Mouse (Mus musculus) spleen, embryonic (tissue): ENCODE measurements around the gene Syna.

Experiments
- CTCF ChIA-PET: fragments of 350-600 bp; sonication (Branson Sonifier 250); formaldehyde crosslinking; loops from one replicate; lab custom pipeline; 2022; lab: Charles Lee

Syna gene

GRCm38 (mm10) chr5:134560071-134560449 is at the start of gene Syna:
Gene Syna (minus strand): TSS chr5:134560171.
- CTCF ChIA-PET: no interaction called here

GRCm38 (mm10) chr5:134607121-134607520 is 47.1 kb upstream of the Syna start:
- CTCF ChIA-PET: interaction anchor here (1.0 to 2.2 kb wide), 2 partner anchors 10 to 24 kb away, joined by 5 to 9 read pairs; no protein-coding TSS in a partner anchor

DNA sequence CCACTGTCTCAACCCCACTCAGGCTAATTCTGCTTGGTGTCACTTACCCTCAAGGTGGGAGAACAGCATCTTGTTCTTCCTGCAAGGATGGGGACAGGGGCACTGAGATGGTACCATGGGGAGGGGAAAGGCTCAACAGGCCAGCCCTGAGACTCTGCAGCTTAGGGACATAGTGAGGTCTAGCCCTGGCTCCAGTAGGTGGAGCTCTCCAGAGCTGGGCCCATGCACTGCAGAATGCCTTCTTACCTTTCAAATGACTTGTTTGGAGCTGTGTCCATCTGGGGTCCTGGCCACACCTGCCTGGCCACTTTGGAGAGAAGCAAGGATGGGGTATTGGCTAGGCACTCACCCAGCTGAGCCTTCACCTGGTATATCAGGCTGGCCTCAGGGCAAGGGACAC is 46.3 kb upstream of the Syna start:
- CTCF ChIA-PET: interaction anchor here (0.6 to 2.2 kb wide), 3 partner anchors 11 to 37 kb away, joined by 4 to 9 read pairs (median 5); no protein-coding TSS in a partner anchor

DNA sequence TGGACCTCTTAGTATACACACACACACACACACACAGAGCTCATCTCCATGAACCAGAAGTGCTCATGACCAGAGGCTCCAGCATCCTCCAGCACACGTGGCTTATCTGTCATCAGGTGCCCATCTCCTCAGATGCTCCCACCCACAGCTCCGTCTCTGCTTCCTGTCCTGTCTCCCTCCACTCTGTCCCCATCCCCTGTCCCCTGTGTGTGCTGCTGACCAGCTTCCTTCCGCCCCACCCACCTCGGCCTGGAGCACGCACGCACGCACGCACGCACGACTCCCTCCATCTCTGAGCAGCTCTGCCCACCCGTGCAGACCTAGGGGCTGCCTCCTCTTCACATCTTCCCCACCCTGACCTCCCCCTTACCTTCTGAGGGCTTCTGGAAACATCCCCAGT is 44.4 kb upstream of the Syna start:
- CTCF ChIA-PET: interaction anchor here (0.6 kb wide), 1 partner anchor 21 kb away, joined by 3 read pairs; no protein-coding TSS in a partner anchor

- CTCF ChIA-PET: no interaction called here
These were observed 37.7 kb upstream of the Syna start for GRCm38 (mm10) chr5:134597711-134598110.

GRCm38 (mm10) chr5:134593093-134593492 is 33.1 kb upstream of the Syna start:
- CTCF ChIA-PET: no interaction called here

GRCm38 (mm10) chr5:134592026-134592581 is 32.1 kb upstream of the Syna start:
- CTCF ChIA-PET: no interaction called here

DNA sequence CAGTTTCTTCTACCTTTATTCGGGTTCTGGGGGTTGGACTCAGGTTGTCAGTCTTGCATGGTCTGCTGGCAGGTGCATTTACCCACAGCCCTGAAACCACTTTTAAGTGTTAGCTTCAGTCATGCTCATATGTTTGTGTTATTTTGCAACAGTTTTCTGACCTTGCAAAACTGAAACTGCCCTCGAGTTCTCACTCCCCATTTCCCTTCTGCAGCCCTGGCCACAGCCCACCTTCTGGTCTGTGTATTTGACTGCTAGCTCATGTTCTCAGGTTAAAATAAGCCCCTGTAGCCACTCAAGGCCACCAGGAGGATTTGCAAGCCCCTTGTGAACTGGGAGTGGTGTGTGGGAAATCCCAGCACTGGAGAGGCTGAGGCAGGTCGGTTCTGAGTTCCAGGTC is 29.9 kb upstream of the Syna start:
- CTCF ChIA-PET: interaction anchor here (0.8 to 0.9 kb wide), 2 partner anchors 36 to 46 kb away, joined by 3 to 7 read pairs; no protein-coding TSS in a partner anchor

DNA sequence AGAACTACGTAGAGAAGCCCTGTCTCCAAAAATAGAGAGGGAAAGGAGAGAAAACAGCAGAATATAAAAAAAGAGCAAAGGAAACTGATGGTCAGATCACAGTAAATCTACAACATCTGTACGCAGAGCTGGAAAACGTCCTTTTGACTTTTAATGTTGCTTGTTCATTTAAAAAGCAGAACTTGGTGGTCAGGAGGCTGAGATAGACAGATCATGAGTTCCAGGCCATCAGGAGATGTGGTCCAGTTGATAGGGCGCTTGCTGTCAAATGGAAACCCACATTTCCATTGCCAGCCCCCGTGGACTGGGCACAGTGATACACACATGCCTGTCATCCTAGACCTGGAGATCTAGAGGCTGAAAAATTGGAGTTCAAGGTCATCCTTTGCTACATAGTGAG is 24.8 kb upstream of the Syna start:
- CTCF ChIA-PET: interaction anchor here (0.5 kb wide), 1 partner anchor 68 kb away, joined by 6 read pairs; no protein-coding TSS in a partner anchor

GRCm38 (mm10) chr5:134583884-134584213 is 23.9 kb upstream of the Syna start:
- CTCF ChIA-PET: no interaction called here

DNA sequence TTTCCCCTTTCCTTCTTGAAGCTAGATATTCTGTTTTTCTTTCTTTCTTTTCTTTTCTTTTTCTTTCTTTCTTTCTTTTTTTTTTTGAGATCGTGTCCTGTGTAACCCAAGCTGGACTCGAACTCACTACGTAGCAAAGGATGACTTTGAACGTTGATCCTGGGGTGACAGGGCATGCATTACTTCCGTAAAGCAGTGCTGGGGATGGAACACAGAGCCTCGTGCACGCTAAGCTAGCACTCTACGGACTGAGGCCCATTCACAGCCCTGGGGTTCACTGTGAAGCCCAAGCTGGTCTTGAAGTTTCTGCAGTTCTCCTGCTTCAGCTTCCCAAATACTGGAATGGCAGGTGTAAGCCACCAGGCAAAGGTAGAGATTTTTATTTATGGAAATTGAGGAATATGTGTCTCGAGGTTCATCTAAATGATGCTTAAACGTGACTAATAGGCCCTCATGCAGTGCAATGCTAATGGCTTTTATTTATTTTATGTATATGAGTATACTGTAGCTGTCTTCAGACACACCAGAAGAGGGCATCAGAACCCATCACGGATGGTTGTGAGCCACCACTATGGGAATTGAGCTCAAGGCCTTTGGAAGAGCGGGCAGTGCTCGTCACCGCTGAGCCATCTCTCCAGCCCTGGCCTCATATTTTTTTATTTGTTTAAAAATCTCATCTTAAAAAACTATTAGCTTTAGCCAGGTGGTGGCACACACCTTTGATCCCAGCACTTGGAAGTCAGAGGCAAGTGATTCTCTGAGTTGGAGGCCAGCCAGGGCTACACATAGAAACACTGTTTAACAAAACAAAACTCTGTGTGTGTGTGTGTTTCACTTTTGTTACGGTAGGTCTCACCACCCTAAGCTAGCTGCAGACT is 23.3 kb upstream of the Syna start:
- CTCF ChIA-PET: interaction anchor here (0.6 to 1.6 kb wide), 5 partner anchors 12 to 90 kb away, joined by 3 to 5 read pairs (median 3); no protein-coding TSS in a partner anchor

DNA sequence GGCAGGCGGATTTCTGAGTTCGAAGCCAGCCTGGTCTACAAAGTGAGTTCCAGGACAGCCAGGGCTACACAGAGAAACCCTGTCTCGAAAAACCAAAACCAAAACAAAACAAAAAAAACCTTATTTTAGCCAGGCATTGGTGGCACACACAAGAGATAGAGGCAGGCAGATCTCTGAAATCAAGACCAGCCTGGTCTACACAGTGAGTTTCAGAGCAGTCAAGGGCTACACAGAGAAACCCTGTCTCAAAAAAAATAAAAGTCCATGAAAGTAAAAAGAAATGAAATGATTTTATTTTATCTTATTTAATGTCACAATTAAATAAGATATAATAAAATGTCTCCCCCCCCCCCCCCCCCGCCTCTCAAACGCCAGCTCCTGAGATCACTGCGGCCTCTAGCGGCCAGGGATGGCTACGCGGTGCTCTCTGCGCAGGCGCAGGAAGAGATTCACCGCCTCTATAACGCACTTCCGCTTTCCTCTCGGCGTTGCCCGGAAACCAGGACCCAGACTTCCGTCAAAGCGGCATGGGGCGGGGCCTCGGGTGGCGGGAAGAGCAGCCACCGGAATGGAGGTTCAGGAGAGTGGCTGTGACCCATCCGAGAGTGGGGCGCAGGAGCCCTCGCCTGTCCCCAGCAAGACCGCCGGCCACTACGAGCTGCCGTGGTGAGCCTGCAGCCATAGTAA is 22.4 kb upstream of the Syna start:
- CTCF ChIA-PET: interaction anchor here (0.6 to 1.6 kb wide), 5 partner anchors 11 to 90 kb away, joined by 3 to 5 read pairs (median 3); no protein-coding TSS in a partner anchor

DNA sequence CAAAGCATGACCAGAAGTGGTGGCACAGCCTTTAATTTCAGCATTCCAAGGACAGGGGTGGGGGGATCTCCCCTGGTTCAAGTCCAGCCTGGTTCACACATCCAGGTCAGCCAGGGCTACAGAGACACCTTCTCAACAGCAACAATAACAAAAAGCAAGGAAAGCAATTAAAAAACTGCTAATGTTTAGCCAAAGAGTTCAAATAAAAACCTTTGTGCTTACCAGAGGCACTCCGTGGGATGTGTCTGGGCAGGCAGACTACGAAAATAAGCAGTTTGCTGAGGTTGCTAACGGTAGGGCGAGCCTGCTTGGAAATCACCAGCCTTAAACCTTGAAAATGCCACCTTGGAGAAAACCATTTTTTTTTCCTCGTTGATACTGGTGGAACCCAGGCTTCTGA is 21.2 kb upstream of the Syna start, which contains the start of gene Rfc2:
Gene Rfc2, plus strand, starts transcription at position 221 of the 400 bp plus-strand sequence.
- CTCF ChIA-PET: interaction anchor here (0.6 kb wide), 1 partner anchor 29 kb away, joined by 4 read pairs; no protein-coding TSS in a partner anchor

GRCm38 (mm10) chr5:134579135-134579534 is 19.2 kb upstream of the Syna start:
- CTCF ChIA-PET: no interaction called here

DNA sequence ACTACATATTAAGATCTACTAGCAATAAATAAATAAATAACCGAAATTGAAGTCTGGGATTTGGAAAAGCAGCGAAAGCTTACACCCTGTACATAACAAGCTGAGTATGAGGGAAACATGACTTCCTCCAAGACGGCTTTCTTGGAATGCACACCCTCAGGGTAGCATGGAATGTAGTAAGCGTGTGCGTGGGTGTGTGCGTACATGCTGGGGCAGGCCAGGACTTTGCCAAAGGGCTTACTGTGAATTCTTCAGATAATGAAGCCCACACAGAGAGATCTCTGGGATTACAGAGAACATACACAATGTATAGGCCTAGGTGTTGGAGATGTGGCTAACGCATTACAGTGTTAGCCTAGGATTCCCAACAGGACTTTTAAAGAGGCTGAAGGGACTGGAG is 17.6 kb upstream of the Syna start:
- CTCF ChIA-PET: no interaction called here

DNA sequence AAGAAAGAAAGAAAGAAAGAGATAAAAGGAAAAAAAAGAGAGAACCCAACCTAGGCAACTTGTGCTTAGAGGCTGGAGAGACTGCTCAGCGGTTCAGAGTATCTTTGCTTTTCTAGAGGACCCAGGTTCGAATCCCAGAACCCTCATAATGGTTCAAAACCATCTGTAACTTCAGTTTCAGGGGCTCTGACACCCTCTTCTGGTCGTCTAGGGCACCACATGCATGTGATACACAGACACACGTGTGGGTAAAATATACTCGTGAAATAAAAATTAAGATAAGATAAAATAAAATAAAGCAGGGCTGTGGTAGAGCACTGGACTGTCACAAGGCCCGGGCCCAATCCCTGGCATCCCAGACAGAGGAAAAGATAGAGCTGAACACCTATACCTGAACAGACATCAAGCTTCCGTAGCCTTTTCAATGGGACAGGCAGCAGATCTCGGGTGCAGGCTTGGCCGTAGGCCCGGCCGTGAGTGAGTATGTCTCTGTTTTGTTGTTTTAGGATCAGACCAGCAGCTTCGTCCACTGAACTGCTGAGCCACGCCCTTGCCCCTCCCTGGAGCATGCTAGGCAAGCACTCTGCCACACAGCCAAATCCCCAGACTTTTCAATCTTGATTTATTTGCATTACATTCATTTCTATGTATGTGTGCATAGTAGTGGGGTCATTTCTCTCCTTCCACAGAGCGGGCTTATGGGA is 16.7 kb upstream of the Syna start:
- CTCF ChIA-PET: no interaction called here

DNA sequence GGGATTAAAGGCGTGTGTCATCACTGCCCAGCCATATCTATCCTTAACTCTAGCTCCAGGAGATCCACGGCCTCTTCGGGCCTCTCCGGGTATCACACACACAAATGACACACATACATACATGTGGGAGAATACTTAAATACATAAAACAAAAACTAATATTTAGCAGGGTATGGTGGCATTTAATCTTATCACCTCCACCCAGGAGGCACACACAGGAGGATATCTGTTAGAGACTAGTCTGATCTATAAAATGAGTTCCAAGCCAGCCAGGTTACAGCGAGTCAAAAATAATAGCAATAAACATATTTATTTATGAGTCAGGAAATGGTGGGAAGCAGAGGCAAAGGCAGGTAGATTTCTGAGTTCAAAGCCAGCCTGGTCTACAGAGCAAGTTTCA is 15.9 kb upstream of the Syna start:
- CTCF ChIA-PET: no interaction called here

DNA sequence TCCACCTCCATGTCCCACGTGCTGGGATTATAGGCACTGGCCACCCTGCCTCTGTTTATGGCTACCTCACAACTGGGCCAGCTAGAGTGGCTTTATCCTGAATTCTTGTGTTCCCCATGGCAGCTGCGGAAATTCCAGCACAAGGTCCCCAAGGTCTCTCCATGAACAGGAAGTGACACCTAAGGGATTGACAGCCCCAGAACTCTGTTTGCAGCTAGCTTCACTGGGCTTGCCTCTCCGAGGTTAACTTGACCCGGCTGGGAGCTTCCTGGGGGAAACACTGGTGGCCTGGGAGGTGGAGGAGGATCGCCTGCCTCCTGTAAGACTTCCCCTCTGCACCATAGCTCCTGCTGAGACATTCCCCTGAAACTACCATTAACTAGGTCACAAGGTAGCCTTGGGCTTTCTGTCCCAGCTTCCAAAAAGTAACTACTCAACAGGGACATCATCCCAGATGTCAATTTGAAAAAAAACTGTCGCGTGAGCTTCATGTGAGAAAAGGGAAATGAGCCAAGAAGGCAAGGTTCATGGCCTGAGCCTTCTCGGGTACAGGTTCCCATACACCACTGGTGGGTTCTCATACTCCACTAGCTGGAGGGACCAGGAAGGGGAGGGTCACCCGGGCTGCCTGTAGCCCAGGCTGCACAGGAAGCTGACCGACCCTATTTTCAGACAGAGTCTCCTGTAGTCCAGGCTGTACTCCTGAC is 12.7 kb upstream of the Syna start:
- CTCF ChIA-PET: interaction anchor here (0.9 to 1.4 kb wide), 2 partner anchors 21 to 43 kb away, joined by 4 to 6 read pairs; no protein-coding TSS in a partner anchor

DNA sequence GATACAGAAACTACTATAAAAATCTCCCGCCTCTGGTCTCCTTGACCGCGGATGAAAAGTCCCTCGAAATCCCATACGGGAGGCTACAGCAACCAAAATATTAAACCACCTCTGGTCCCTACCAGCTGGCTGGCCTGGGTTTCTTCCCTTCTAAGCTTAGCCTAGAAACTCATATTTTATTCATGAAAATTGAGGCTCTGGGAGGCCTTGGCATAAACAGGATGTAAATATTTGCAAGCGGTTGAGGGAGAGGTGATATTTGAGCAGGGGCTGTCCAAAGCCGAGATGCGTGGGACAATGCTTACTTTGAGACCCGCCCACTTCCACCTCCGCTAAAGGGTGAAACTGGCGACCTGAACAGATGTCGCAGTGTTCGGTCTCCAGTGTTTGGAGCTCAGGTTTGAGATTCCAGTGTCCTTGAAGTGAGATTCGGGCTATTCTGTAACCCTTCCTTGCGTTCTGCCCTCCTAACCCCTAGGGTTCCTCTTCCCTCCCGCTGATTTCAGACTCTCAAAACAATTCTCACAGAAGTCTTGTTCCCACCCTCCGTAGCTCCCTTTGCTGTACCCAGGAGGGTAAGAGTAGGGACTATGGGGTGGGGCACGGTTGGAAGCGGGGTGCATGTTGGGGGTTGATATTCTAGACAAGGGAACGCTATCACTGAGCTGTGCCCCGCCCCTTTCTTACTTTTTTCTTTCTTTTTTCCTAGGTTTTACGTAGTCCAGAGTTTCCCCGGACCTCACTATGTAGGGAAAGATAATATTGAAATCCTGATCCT is 11.9 kb upstream of the Syna start:
- CTCF ChIA-PET: interaction anchor here (0.7 to 0.9 kb wide), 2 partner anchors 11 to 20 kb away, joined by 3 to 4 read pairs; no protein-coding TSS in a partner anchor
